Mouse (Mus musculus) cortical plate, adult 2 months (tissue): ENCODE results near the gene Epha8. TPM values are rescaled to one million over a fixed set of nuclear protein-coding genes. Genes with fewer than 3 reads are reported as not detected.

ENCODE experiments used
- H3K27ac ChIP-seq: fragments of 200-500 bp; 2 replicates; pipeline ENCODE4 v1.5.1; 2012; ENCODE audit warnings: low read length, control low read depth, inconsistent platforms; ENCODE audit not compliant: insufficient read depth
- H3K4me1 ChIP-seq: fragments of 200-500 bp; 2 replicates; pipeline ENCODE4 v1.6.1; 2011; ENCODE audit warnings: low read length; ENCODE audit not compliant: control insufficient read depth, insufficient read depth
- H3K4me3 ChIP-seq: fragments of 200-500 bp; 2 replicates; pipeline ENCODE4 v1.5.1; 2011; ENCODE audit warnings: mild to moderate bottlenecking, low read length, control low read depth; ENCODE audit not compliant: insufficient read depth
- CTCF ChIP-seq: fragments of 200-500 bp; IDR thresholded peaks from 2 replicates; pipeline ENCODE4 v1.5.1; 2011; ENCODE audit warnings: mild to moderate bottlenecking, control low read depth, low read length; ENCODE audit not compliant: insufficient read depth; ENCODE audit errors: extremely low read depth
- POLR2A ChIP-seq: fragments of 200-500 bp; IDR thresholded peaks from 2 replicates; pipeline ENCODE4 v1.6.1; 2011; ENCODE audit warnings: mild to moderate bottlenecking, low read length, control low read depth; ENCODE audit not compliant: insufficient read depth; ENCODE audit errors: extremely low read depth
- polyA plus RNA-seq: library from polyadenylated mRNA; depleted of rRNA; stranded (reverse); fragments of >200 nt; gene quantifications from 2 replicates; pipeline ENCODE4 v1.2.3, GENCODE M21; 2012; rRNA removed

Epha8 gene
- 11.0 and 12.3 TPM in 2 replicates for polyA plus RNA-seq

GRCm38 (mm10) chr4:136956751-136957446 is at the start of gene Epha8:
Epha8 (minus strand) TSS chr4:136956816.
- TF ChIP-seq CTCF (no peak), POLR2A (no peak)
- no peaks in the 10 kb centered on the region for H3K4me1 ChIP-seq
- H3K4me3 ChIP-seq = peak within 1 kb of the TSS; percentile 71
- no peak within 1 kb of the TSS for H3K27ac ChIP-seq

GRCm38 (mm10) chr4:137001825-137002224 is 45.2 kb upstream of the Epha8 start:
- H3K4me1 ChIP-seq = no peaks in the 10 kb centered on the region; the same call in none of the 2 replicates
- H3K4me3 ChIP-seq = no peak overlapping the region
- no peak overlapping the region for H3K27ac ChIP-seq
- TF ChIP-seq POLR2A = no peak
- no peak for TF ChIP-seq CTCF

- H3K27ac ChIP-seq = no peak overlapping the region
- no peak for TF ChIP-seq POLR2A
- no peak for TF ChIP-seq CTCF
- no peak overlapping the region for H3K4me3 ChIP-seq
- no peaks in the 10 kb centered on the region; the same call in none of the 2 replicates for H3K4me1 ChIP-seq
These were observed 44.4 kb upstream of the Epha8 start for GRCm38 (mm10) chr4:137001020-137001419.

GRCm38 (mm10) chr4:136998371-136998770 is 41.8 kb upstream of the Epha8 start:
- H3K4me3 ChIP-seq = no peak overlapping the region
- no peak overlapping the region for H3K27ac ChIP-seq
- H3K4me1 ChIP-seq = no peaks in the 10 kb centered on the region; the same call in none of the 2 replicates
- TF ChIP-seq CTCF = no peak
- no peak for TF ChIP-seq POLR2A

- TF ChIP-seq POLR2A = no peak
- no peak for TF ChIP-seq CTCF
- Histone ChIP-seq H3K4me1 (no peaks in the 10 kb centered on the region; the same call in none of the 2 replicates), H3K4me3 (no peak overlapping the region), H3K27ac (no peak overlapping the region)
These were observed 41.2 kb upstream of the Epha8 start for GRCm38 (mm10) chr4:136997723-136998345.

- TF ChIP-seq POLR2A = no peak
- no peak for TF ChIP-seq CTCF
- no peak overlapping the region for H3K4me3 ChIP-seq
- H3K4me1 ChIP-seq = no peaks in the 10 kb centered on the region; the same call in none of the 2 replicates
- H3K27ac ChIP-seq = no peak overlapping the region
These were observed 40.3 kb upstream of the Epha8 start for GRCm38 (mm10) chr4:136996933-136997332.

- Histone ChIP-seq H3K4me1 (no peaks in the 10 kb centered on the region; the same call in none of the 2 replicates), H3K4me3 (no peak overlapping the region), H3K27ac (no peak overlapping the region)
- TF ChIP-seq POLR2A (no peak), CTCF (no peak)
These were observed 38.7 kb upstream of the Epha8 start for GRCm38 (mm10) chr4:136995361-136995760.

- TF ChIP-seq POLR2A = no peak
- no peak for TF ChIP-seq CTCF
- no peak overlapping the region for H3K4me3 ChIP-seq
- no peaks in the 10 kb centered on the region for H3K4me1 ChIP-seq
- no peak overlapping the region for H3K27ac ChIP-seq
These were observed 25.5 kb upstream of the Epha8 start for GRCm38 (mm10) chr4:136981993-136982695.

GRCm38 (mm10) chr4:136981347-136981746 is 24.7 kb upstream of the Epha8 start:
- no peaks in the 10 kb centered on the region for H3K4me1 ChIP-seq
- no peak for TF ChIP-seq POLR2A
- TF ChIP-seq CTCF = peak; percentile 72

GRCm38 (mm10) chr4:136980921-136981320 is 24.3 kb upstream of the Epha8 start:
- no peak overlapping the region for H3K27ac ChIP-seq
- TF ChIP-seq POLR2A (no peak), CTCF (no peak)
- H3K4me1 ChIP-seq = no peaks in the 10 kb centered on the region
- no peak overlapping the region for H3K4me3 ChIP-seq

More at GRCm38 (mm10) chr4:136981347-136981746, 24.7 kb upstream of the Epha8 start:
- H3K4me3 ChIP-seq = no peak overlapping the region
- H3K27ac ChIP-seq = no peak overlapping the region
